Mouse (Mus musculus) liver, postnatal 0 days (tissue): ENCODE measurements around the gene Coq6.

Experiments used
- CTCF ChIP-seq: sonication (generic); IDR thresholded peaks from 2 replicates; pipeline ENCODE4 v1.5.1; 2016; ENCODE audit warnings: antibody characterized with exemption, low read depth
- EP300 ChIP-seq: IDR thresholded peaks from 2 replicates; pipeline ENCODE4 v1.6.1; 2016; ENCODE audit warnings: antibody characterized with exemption, low read depth, mild to moderate bottlenecking

DNA sequence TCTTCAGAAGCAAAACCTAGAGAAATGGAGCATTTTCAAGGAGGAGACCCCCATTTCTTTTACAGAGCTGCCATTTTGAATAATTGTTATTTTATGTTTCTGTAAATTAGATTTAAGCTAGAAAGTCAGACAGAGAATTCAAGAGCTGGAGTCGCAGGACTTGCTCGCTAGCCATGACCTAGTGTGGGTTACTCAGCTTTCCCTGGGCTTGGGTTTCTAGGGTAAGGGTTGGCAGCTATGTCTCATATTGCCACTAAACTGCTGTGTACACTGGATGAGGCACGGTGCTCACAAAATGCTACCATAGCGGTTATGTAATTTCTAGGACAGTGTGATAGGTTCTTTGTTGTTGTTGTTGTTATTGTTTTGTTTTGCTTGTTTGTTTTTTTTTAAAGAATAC is 31.2 kb downstream of the Coq6 start:
- TF ChIP-seq CTCF (no peak), EP300 (no peak)
